Mouse (Mus musculus) gastrocnemius, postnatal 10 days (tissue): ENCODE data around the gene Cdc25b. TPM values are rescaled to one million over a fixed set of nuclear protein-coding genes. Genes with fewer than 3 reads are reported as not detected.

Experiments used
- DNase-seq: peaks from one replicate; pipeline ENCODE4 v3.0.0; 2021; ENCODE audit warnings: mixed read lengths
- total RNA-seq, 2 experiments: library from RNA; stranded (reverse); gene quantifications; 2 replicates each; pipeline ENCODE4 v1.2.3; 2021

Gene Cdc25b
- total RNA-seq, 2 experiments from 2014 or later: 9.4 to 13.0 TPM

GRCm38 (mm10) chr2:131190344-131191004 lies 3.7 kb downstream of the Cdc25b start:
- DNase-seq: no peak

- DNase-seq: no peak
Observed at GRCm38 (mm10) chr2:131191005-131191390, 4.2 kb downstream of the Cdc25b start.

GRCm38 (mm10) chr2:131196606-131197316 lies 10.0 kb downstream of the Cdc25b start:
- no peak for DNase-seq

GRCm38 (mm10) chr2:131200710-131201109 lies 14.0 kb downstream of the Cdc25b start:
- DNase-seq: no peak

GRCm38 (mm10) chr2:131201262-131201661 lies 14.5 kb downstream of the Cdc25b start:
- DNase-seq: no peak

GRCm38 (mm10) chr2:131203816-131204409 lies 17.2 kb downstream of the Cdc25b start:
- DNase-seq: no peak

GRCm38 (mm10) chr2:131204410-131204981 lies 17.7 kb downstream of the Cdc25b start:
- peak; percentile 95 for DNase-seq

GRCm38 (mm10) chr2:131205521-131206182 lies 18.9 kb downstream of the Cdc25b start:
- no peak for DNase-seq

GRCm38 (mm10) chr2:131206778-131207177 lies 20.0 kb downstream of the Cdc25b start, which contains the start of gene Ap5s1:
Ap5s1 (plus strand) TSS chr2:131207078.
- no peak for DNase-seq

GRCm38 (mm10) chr2:131208356-131208755 lies 21.6 kb downstream of the Cdc25b start:
- no peak for DNase-seq

- peak; percentile 22 for DNase-seq
Observed at GRCm38 (mm10) chr2:131209125-131209795, 22.5 kb downstream of the Cdc25b start.

- peak; percentile 93 for DNase-seq
Observed at GRCm38 (mm10) chr2:131209969-131210792, 23.4 kb downstream of the Cdc25b start.

GRCm38 (mm10) chr2:131211026-131211615 lies 24.4 kb downstream of the Cdc25b start:
- peak; percentile 30 for DNase-seq

GRCm38 (mm10) chr2:131213773-131214172 lies 27.0 kb downstream of the Cdc25b start:
- no peak for DNase-seq

- no peak for DNase-seq
Observed at GRCm38 (mm10) chr2:131215941-131216858, 29.5 kb downstream of the Cdc25b start.

GRCm38 (mm10) chr2:131220030-131220429 lies 33.3 kb downstream of the Cdc25b start:
- no peak for DNase-seq

- DNase-seq: no peak
Observed at GRCm38 (mm10) chr2:131221853-131222515, 35.2 kb downstream of the Cdc25b start.

GRCm38 (mm10) chr2:131222562-131222961 lies 35.8 kb downstream of the Cdc25b start:
- DNase-seq: no peak

- no peak for DNase-seq
Observed at GRCm38 (mm10) chr2:131223569-131223968, 36.8 kb downstream of the Cdc25b start.
